Mouse (Mus musculus) midbrain, embryonic 10.5 days (tissue): ENCODE measurements around the gene Aff3. TPM values are rescaled to one million over a fixed set of nuclear protein-coding genes. Genes with fewer than 3 reads are reported as not detected.
A peak's percentile ranks its signal among the peaks of the same experiment; 100 is the strongest.

Experiments
- DNase-seq: peaks from one replicate; pipeline ENCODE4 v3.0.0-alpha.2; 2017; ENCODE audit warnings: low spot score
- H3K27ac ChIP-seq: fragments of 300-500 bp; sonication (generic); replicated peaks from 2 replicates; pipeline ENCODE4 v1.5.1; 2016; ENCODE audit warnings: mild to moderate bottlenecking
- H3K27me3 ChIP-seq: fragments of 300-500 bp; sonication (generic); 2 replicates; pipeline ENCODE4 v1.6.1; 2016; ENCODE audit warnings: low read depth, mild to moderate bottlenecking; ENCODE audit not compliant: poor library complexity, severe bottlenecking
- H3K36me3 ChIP-seq: fragments of 300-500 bp; sonication (generic); 2 replicates; pipeline ENCODE4 v1.6.1; 2016; ENCODE audit warnings: mild to moderate bottlenecking, moderate library complexity
- H3K4me1 ChIP-seq: fragments of 300-500 bp; sonication (generic); 2 replicates; pipeline ENCODE4 v1.6.1; 2016
- H3K4me3 ChIP-seq: fragments of 300-500 bp; sonication (generic); 2 replicates; pipeline ENCODE4 v1.5.1; 2016; ENCODE audit warnings: mild to moderate bottlenecking, moderate library complexity
- H3K9me3 ChIP-seq: fragments of 300-500 bp; sonication (generic); replicated peaks from 2 replicates; pipeline ENCODE4 v1.6.1; 2016; ENCODE audit warnings: mild to moderate bottlenecking
- WGBS: fragments of 180-500 bp; shearing (Covaris S2); methylation state at CpG from one replicate; pipeline ENCODE4 v1.1.7; 2016; 5-methylcytosine and 5-hydroxymethylcytosine counted together
- polyA plus RNA-seq: library from polyadenylated mRNA; unstranded; fragments of >200 nt; fragmentation: Nextera tagmentation; extraction: Ambion mirVana; gene quantifications from 2 replicates; pipeline ENCODE4 v1.2.1, GENCODE M21; 2016

Aff3 gene
- polyA plus RNA-seq, 1 experiment from 2014 or later: 3.0 TPM

GRCm38 (mm10) chr1:38668327-38668726 lies 3.6 kb upstream of the Aff3 start:
- no peaks in the 10 kb centered on the region for H3K9me3 ChIP-seq
- 90% methylated on average over 10 of the region's 10 CpGs for WGBS

GRCm38 (mm10) chr1:38667892-38668291 lies 3.1 kb upstream of the Aff3 start:
- DNase-seq: no peak
- no peaks in the 10 kb centered on the region for H3K36me3 ChIP-seq
- H3K27me3 ChIP-seq: no peaks in the 10 kb centered on the region
- H3K27ac ChIP-seq: no peak overlapping the region
- H3K4me3 ChIP-seq: no peak overlapping the region
- WGBS: 79% methylated on average over 9 of the region's 9 CpGs
- H3K9me3 ChIP-seq: no peaks in the 10 kb centered on the region
- H3K4me1 ChIP-seq: no peaks in the 10 kb centered on the region

More at GRCm38 (mm10) chr1:38668327-38668726, 3.6 kb upstream of the Aff3 start:
- H3K4me3 ChIP-seq: no peak overlapping the region
- DNase-seq: no peak
- no peaks in the 10 kb centered on the region for H3K36me3 ChIP-seq
- no peaks in the 10 kb centered on the region for H3K4me1 ChIP-seq
- no peaks in the 10 kb centered on the region for H3K27me3 ChIP-seq
- no peak overlapping the region for H3K27ac ChIP-seq

GRCm38 (mm10) chr1:38666766-38667118 lies 2.0 kb upstream of the Aff3 start:
- Histone ChIP-seq H3K27me3 (no peaks in the 10 kb centered on the region), H3K4me3 (no peak overlapping the region), H3K27ac (no peak overlapping the region), H3K4me1 (no peaks in the 10 kb centered on the region), H3K36me3 (no peaks in the 10 kb centered on the region), H3K9me3 (no peaks in the 10 kb centered on the region)
- 94% methylated on average over 10 of the region's 10 CpGs for WGBS
- no peak for DNase-seq

GRCm38 (mm10) chr1:38666111-38666765 lies 1.5 kb upstream of the Aff3 start:
- DNase-seq: no peak
- Histone ChIP-seq H3K36me3 (no peaks in the 10 kb centered on the region), H3K9me3 (no peaks in the 10 kb centered on the region), H3K4me3 (no peak overlapping the region), H3K4me1 (no peaks in the 10 kb centered on the region), H3K27ac (no peak overlapping the region), H3K27me3 (no peaks in the 10 kb centered on the region)
- 80% methylated on average over 5 of the region's 5 CpGs for WGBS

- WGBS: 91% methylated on average over 1 of the region's 1 CpGs
- Histone ChIP-seq H3K36me3 (no peaks in the 10 kb centered on the region), H3K9me3 (no peaks in the 10 kb centered on the region), H3K27me3 (no peaks in the 10 kb centered on the region), H3K4me3 (no peak overlapping the region), H3K27ac (no peak overlapping the region), H3K4me1 (0 out of 2 replicates have a peak, but pooled peaks cover 3% of the 10 kb centered on the region)
- no peak for DNase-seq
Measured at GRCm38 (mm10) chr1:38665611-38666010, 856 bp upstream of the Aff3 start.

- Histone ChIP-seq H3K4me1 (0 out of 2 replicates have a peak, but pooled peaks cover 3% of the 10 kb centered on the region), H3K36me3 (no peaks in the 10 kb centered on the region), H3K9me3 (no peaks in the 10 kb centered on the region), H3K27ac (no peak overlapping the region), H3K4me3 (no peak overlapping the region), H3K27me3 (no peaks in the 10 kb centered on the region)
- 95% methylated on average over 4 of the region's 4 CpGs for WGBS
- DNase-seq: no peak
Measured at GRCm38 (mm10) chr1:38664261-38664660, 494 bp downstream of the Aff3 start.

GRCm38 (mm10) chr1:38662616-38663193 lies 2.0 kb downstream of the Aff3 start:
- Histone ChIP-seq H3K4me1 (0 out of 2 replicates have a peak, but pooled peaks cover 3% of the 10 kb centered on the region), H3K4me3 (no peak overlapping the region), H3K27me3 (no peaks in the 10 kb centered on the region), H3K27ac (no peak overlapping the region), H3K9me3 (no peaks in the 10 kb centered on the region), H3K36me3 (no peaks in the 10 kb centered on the region)
- whole genome bisulfite sequencing: 82% methylated on average over 3 of the region's 3 CpGs
- no peak for DNase-seq

GRCm38 (mm10) chr1:38658933-38659553 lies 5.7 kb downstream of the Aff3 start:
- no peak for DNase-seq
- WGBS: 89% methylated on average over 4 of the region's 4 CpGs

GRCm38 (mm10) chr1:38658376-38658775 lies 6.4 kb downstream of the Aff3 start:
- Histone ChIP-seq H3K4me1 (0 out of 2 replicates have a peak, but pooled peaks cover 3% of the 10 kb centered on the region), H3K36me3 (no peaks in the 10 kb centered on the region), H3K27ac (no peak overlapping the region), H3K27me3 (no peaks in the 10 kb centered on the region), H3K4me3 (no peak overlapping the region), H3K9me3 (no peaks in the 10 kb centered on the region)
- WGBS: 93% methylated on average over 9 of the region's 9 CpGs
- DNase-seq: no peak

More at GRCm38 (mm10) chr1:38658933-38659553, 5.7 kb downstream of the Aff3 start:
- H3K27ac ChIP-seq: no peak overlapping the region
- no peaks in the 10 kb centered on the region for H3K9me3 ChIP-seq
- no peaks in the 10 kb centered on the region for H3K36me3 ChIP-seq
- no peaks in the 10 kb centered on the region for H3K27me3 ChIP-seq
- H3K4me1 ChIP-seq: 0 out of 2 replicates have a peak, but pooled peaks cover 3% of the 10 kb centered on the region
- H3K4me3 ChIP-seq: no peak overlapping the region

- Histone ChIP-seq H3K36me3 (no peaks in the 10 kb centered on the region), H3K9me3 (no peaks in the 10 kb centered on the region), H3K27me3 (no peaks in the 10 kb centered on the region), H3K27ac (no peak overlapping the region), H3K4me1 (0 out of 2 replicates have a peak, but pooled peaks cover 3% of the 10 kb centered on the region), H3K4me3 (no peak overlapping the region)
- 80% methylated on average over 7 of the region's 7 CpGs for WGBS
- DNase-seq: no peak
Measured at GRCm38 (mm10) chr1:38657606-38658005, 7.1 kb downstream of the Aff3 start.

- no peaks in the 10 kb centered on the region for H3K9me3 ChIP-seq
- H3K27me3 ChIP-seq: no peaks in the 10 kb centered on the region
- H3K4me3 ChIP-seq: no peak overlapping the region
- WGBS: 87% methylated on average over 5 of the region's 5 CpGs
- DNase-seq: no peak
- H3K36me3 ChIP-seq: no peaks in the 10 kb centered on the region
- H3K4me1 ChIP-seq: 0 out of 2 replicates have a peak, but pooled peaks cover 5% of the 10 kb centered on the region
- H3K27ac ChIP-seq: no peak overlapping the region
Measured at GRCm38 (mm10) chr1:38654981-38655540, 9.7 kb downstream of the Aff3 start.

GRCm38 (mm10) chr1:38650031-38650430 lies 14.7 kb downstream of the Aff3 start:
- Histone ChIP-seq H3K27ac (no peak overlapping the region), H3K36me3 (no peaks in the 10 kb centered on the region), H3K27me3 (no peaks in the 10 kb centered on the region; the same call in 1 of the 2 replicates), H3K4me1 (peaks cover 23% of the 10 kb centered on the region), H3K9me3 (no peaks in the 10 kb centered on the region), H3K4me3 (no peak overlapping the region)
- 65% methylated on average over 7 of the region's 7 CpGs for WGBS
- DNase-seq: peak; percentile 41

- no peaks in the 10 kb centered on the region for H3K9me3 ChIP-seq
- no peaks in the 10 kb centered on the region for H3K36me3 ChIP-seq
- H3K27ac ChIP-seq: no peak overlapping the region
- peaks cover 23% of the 10 kb centered on the region for H3K4me1 ChIP-seq
- no peak for DNase-seq
- 66% methylated on average over 3 of the region's 3 CpGs for WGBS
- H3K27me3 ChIP-seq: no peaks in the 10 kb centered on the region; the same call in 1 of the 2 replicates
- H3K4me3 ChIP-seq: no peak overlapping the region
Measured at GRCm38 (mm10) chr1:38649174-38649573, 15.6 kb downstream of the Aff3 start.
